Mouse (Mus musculus) gastrocnemius, postnatal 10 days (tissue): ENCODE results near the gene Bahcc1. TPM values are rescaled to one million over a fixed set of nuclear protein-coding genes. Genes with fewer than 3 reads are reported as not detected.

ENCODE experiments used
- DNase-seq: peaks from one replicate; pipeline ENCODE4 v3.0.0; 2021; ENCODE audit warnings: mixed read lengths
- total RNA-seq, 2 experiments: library from RNA; stranded (reverse); gene quantifications; 2 replicates each; pipeline ENCODE4 v1.2.3; 2021

The Bahcc1 gene
- total RNA-seq, 2 experiments from 2014 or later, result 6.4 to 10.5 TPM

DNA sequence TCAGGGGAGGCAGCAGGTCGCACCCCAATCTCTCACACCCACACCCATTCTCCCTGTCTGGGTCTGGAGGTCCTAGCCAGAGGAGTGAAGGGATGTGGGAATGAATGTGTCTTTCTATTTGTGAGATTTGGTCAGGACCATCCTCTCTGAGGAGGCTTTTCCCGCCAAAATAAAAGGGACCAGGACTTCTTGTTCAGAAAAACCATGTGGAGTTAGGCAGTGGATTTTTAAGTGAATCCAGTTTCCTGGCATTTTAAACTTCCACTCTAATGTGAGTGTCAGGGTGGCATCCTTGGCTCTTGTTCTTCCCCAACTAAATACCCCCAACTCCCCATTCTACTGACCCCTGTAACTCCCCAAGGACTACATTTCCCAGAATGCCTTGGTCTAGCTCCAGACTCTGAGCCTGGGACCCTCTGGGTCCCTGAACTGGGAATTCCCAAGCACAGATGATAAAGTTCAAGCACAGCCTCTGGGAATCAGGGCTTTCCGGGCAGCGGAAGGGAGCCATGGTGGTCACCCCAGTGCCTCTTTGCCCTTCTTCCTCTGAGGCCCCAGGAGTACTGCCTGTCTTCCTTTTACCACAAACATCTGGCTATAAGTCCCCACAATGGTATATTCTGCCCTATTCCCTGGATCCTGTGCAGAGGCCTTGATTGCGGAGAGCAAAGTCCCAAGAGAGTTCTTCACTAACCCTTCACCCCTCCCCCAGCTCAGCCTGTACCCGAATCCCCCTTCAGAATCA lies 9.4 kb downstream of the Bahcc1 start:
- DNase-seq, result no peak

DNA sequence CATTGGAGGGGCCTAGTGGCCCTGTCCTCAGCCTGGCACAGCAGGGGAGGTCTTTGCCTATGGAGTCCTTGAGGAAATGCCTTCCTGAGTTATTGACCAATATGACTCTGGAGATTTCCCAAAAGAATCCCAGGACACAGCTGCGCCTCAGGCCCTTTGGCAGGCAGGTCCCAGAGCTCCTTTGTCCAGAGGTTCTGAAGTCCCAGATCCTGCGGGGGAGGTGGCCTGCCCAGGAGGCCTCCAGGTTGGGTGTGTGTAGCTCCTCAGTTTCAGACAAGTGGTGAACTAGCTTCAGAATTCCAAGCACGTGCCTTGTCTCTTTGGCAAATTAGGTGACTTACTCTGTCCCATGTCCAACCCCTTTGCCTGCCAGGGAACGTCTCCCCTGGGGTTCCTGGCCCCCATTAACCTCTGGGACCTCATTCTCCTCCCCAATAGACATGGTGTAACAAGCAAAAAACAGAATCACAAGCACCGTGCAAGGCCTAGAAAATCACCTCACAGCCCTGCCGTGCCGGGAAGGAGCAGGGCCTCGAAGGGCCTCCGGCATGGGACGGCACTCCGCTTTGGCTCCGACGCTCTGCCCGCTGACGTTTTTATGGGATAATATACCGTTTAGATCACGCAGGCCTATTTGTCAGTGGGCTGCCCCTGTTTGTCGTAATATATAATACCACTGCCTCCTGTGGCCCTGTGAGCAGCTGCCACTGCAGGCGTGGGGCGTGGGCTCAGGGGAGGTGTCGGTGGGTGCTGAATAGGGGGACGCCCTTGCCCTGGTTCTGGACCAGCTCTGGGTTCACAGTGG lies 10.2 kb downstream of the Bahcc1 start:
- no peak for DNase-seq

DNA sequence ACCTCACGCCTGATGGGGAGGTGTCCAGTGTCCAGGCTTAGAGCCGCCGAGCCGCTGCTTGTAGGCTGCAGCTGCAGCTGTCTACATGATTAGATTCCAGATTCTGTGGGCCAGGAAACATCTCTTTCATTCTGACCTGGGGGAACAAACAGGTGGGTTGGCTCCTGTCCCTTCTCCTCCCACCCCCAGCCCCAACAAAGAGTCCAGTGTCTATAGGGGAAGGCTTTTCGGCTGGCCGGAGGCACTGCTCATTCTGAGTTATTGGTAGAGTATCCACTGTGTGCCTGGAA lies 10.7 kb downstream of the Bahcc1 start:
- no peak for DNase-seq

DNA sequence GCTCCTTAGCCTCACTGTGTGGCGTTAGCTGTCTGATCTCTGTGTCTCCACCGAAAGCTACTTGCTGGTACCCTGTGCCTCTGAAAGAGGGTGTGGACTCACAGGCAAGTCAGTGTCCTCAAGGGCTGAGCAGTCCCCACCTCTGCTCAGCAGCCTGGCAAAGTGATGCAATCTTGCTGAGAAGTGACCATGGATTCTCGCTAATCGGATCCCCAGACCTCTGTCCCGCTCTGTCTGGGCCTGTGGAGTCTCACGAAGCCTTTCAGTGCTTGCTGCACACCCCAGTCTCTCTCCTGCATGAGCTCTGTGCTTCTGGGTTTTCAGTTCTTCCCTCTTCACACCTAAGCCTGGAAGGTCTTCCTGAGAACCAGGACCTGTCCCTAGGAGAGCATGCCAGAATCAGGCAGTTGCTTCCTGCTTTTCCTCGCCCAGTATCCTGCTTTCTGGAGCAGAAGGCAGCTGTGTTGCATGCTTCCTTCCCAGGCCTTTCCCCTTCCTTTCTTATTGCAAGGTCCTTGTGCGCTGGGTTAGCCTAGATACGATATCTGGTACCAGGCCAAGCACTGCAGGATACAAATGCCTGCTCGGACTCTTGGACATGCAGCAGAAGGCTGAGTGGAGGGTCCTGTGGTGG lies 15.5 kb downstream of the Bahcc1 start:
- DNase-seq, result no peak

DNA sequence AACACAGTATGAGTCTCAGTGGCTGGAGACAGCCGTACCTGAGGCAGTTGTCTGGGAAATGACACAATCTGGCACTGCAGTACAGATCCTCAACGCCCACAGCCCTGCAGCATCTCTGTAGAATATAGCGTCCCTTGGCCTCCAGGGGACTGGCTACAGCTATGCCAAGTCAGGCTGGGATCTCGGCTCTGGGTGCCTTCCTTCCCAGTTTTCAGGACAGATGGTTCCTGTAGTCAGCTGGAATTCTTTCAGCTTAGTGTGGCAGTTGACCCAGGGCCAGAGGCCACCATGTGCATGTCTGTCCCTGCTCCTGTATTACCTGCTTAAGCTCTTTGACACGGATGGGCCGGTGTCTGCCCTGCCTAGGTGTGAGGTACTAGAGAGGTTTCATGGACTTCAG lies 16.2 kb downstream of the Bahcc1 start:
- DNase-seq, result no peak

DNA sequence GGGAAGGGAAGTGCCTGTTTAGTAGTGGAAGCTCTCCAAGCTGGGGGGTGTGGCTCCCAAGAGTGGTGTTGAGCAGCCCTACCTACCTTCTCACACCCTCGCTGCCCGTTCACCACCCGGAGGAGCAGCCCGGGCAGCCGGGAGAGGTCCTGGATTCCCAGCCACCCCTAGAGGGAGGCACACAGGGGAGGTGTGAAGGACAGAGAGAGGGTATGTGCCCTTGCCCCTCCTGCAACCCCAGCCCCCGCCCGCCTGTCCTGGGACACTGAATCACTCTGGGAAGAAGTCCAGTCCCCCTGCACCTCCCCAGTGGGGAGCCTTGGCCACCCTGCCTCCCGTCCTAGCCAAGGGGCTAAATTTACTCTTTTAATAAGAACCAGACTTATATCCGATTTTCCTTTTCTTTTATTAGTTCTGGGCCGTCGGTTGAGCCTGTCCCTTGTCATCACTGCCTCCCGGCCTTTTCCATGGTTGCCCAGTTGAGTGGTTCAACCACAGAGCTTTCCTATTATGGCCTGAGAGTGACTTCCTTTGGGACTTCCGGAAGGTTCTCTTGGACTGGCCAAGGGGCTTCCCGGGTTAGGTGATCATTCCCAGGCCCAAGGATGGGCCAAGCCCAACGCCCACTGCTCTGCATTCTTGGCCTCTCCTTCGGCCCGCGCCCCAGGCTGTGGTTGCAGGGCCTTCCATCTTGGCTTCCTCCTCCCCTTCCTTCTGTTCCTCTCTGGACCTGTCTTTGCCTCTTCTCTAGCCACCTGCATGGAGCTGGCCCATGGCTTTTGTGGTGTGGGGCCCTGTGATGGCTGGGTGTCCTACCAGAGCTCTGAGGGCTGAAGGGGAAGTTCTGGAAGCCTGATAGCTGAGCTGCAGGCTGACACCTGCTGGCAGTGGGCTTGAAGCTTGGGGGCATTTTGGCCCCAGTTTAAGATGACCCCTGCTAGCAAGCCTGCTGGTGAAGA lies 18.5 kb downstream of the Bahcc1 start:
- no peak for DNase-seq

DNA sequence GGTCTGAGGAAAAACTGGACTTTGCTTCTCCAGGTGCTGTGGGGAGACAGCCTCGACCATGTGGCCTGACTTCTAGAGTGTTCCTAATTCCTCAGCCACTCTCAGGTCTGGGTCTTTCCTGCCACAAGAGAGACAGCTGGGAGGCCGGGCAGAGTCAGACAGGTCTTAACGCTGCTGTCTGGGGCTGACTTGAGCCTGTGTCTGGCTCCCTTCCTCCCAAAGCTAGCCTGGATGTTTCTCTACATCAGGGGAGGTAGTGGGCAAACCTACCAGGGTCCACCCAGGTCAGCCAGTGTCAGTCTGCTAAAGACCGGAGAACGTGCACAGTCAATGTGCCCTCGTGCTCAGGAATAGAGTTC lies 19.2 kb downstream of the Bahcc1 start:
- DNase-seq, result no peak

DNA sequence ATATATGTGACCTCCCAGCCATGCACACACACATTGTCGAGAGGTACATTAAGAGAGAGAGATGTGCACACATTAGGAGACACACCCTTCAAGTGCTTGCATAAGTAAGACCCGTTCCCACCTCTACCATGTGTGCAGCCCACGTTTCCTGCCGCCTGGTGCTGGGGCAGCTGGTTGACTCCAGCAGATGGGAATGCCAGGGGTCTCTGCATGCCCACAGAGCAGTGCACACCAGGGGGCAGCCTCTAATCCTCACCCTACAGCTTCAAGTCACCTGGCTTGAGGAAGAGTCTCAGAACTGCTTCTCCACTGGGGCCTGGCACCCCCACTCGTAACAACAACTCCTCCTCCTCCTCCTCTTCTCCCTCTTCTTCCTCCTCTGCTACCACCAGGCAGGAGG lies 19.7 kb downstream of the Bahcc1 start:
- no peak for DNase-seq

DNA sequence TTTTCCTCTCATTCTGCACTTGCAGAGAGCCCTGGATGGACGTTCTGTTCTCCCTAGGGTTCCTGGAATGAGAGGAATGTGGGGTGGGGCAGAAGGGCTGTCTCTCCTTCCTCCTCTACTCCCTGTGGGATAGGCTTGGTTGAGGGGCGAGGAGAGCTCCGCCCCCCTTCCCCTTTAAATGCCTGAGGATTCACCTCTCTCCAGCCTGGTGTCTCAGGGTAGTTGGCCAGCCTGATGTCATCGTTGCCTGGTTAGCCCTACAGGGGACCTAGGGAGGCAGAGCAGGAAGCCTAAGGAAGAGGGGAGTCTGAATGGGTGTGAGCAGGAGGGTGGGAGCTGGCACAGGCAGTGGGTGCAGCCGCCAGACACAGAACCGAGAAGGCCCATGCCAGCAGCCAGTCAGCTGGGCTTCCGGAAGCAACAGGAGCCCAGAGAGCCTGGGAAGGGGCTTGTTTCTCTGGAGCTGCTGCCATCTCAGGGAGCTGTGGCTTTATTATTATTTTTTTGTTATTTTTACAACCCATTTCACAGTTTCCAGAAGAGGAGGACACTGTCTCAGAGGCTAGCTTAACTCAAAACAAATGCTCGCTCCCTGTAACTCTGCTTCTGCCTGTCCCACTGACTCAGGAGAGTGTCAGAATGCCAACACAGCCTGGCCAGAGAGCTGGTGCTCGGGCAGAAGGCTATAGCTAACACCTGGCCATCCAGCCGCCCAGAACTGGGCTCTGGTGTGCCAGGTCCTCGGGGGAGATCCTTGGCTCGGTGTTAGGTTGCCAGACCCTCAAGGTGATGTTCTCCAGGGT lies 20.3 kb downstream of the Bahcc1 start:
- DNase-seq, result no peak

DNA sequence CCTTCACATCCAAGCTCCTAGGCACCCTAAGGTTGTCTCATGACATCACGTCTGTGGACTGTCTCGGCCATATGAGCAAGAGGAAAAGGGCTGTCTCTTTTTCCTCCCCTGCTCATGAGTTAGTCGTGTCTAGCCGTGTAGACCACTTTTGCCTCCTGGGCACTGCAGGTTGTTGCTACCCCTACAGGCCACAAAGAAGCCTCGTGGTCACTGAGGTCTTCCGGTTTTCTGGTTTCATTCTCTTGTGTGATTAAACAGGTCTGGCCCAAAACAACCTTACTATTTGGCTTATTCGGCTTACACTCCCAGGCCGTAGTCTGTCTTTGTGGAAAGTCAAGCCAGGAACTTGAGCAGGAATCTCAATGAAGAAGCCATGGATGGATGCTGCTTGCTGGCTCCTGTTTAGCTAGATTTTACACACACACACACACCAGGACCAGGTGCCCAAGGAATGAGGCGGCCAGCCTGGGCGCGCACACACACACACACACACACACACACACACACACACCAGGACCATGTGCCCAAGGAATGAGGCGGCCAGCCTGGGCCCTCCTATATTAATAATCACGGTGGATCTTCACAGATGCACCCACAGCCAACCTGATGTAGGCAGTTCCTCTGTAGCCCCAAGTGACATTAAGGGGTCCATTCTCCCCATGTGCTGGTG lies 21.0 kb downstream of the Bahcc1 start:
- no peak for DNase-seq

DNA sequence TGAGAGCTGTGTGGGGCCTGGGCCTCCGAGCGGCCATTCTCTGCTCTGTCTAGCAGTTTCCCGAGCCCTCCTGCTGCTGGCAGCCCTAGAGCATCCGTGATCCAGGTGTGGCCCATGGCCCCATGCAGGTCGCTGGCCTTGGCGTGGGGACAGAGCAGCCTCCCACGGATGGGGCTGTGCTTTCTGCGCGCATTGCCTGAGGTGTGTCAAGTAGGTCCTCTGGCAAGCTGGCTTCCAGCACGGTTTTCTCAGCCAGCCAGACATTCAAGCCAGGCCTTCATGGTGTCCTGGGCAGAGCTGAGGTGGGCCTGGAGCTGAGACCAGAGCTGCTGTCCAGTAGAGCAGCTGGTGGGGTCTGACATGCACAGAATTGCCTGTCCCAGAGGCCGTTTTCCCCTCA lies 21.7 kb downstream of the Bahcc1 start:
- DNase-seq, result no peak

DNA sequence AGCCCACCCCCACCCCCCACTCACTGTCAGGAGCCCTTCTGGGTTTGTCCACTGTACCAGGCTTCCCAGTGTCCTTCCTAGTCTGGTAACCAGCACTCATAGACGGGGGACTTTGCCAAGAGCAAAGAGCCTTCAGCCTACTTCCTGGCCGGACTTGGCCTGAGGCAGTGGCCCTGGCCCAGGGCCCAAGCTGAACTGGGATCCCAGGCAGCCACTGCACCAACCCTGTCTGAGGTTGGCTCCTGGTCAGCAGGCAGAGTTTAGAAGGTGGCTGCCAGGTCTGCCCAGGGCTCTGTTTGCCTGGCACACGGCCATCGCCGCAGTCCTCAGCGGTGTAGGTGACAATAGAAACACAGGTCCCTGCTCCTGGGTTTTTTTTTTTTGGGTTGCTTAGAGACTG lies 22.3 kb downstream of the Bahcc1 start:
- DNase-seq, result peak; percentile 90

DNA sequence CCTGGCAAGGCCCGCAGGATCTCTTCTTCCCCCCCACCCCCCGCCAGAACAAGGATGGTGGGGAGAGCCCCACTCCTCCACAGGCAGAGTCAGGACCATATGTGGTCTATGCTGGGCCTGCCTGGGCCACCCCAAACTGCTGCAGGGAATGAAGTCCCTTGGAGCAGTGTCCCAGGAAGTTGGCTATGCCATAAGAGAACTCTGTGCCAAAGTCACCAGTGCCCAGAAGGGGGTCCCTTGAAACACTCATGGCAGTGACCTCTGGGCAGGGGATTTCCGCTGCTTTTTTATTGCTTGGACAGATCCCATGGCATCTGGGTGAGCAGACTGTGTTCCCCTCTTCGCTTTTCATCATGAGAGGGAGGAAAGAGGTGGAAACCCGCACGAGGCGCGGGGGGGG lies 22.8 kb downstream of the Bahcc1 start:
- DNase-seq, result no peak

DNA sequence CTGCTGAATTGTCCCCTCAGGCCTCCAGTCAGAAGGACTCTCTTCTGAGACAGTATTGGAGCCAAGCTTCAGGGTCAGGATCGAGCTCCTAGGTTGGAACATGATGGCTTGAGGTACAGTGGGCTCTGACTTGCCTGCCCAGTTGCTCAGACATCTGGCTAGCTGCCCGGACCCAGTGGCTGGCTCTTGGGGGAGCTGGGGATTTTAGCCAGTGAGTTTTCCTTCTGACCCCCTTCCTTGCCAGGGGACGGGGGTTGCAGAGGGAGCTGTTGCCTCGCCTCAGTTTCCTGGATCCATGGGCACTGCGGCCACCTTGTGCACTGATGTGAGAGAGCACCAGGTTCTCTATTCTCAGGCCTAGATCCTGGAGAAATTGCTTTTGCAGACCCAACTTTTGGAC lies 23.4 kb downstream of the Bahcc1 start:
- no peak for DNase-seq

DNA sequence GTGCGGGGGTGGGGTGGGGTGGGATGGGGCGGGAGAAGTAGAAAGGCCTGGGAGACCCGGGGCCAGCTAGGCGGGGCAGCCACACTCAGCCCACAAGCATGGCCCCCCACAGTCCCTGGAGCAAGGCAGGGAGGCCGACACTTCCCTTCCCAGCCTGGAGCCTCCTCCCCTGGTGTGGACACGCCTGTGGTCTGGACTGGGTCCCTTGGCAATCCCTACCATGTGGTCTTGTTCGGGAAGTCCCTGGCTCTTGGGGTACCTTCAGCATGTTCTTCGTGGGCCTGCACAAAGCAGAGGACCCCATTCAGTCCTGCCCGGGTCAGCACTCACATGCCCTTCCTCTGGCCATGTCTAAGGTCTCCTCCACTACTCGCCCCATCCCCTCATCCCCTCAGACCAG lies 23.8 kb downstream of the Bahcc1 start:
- no peak for DNase-seq

DNA sequence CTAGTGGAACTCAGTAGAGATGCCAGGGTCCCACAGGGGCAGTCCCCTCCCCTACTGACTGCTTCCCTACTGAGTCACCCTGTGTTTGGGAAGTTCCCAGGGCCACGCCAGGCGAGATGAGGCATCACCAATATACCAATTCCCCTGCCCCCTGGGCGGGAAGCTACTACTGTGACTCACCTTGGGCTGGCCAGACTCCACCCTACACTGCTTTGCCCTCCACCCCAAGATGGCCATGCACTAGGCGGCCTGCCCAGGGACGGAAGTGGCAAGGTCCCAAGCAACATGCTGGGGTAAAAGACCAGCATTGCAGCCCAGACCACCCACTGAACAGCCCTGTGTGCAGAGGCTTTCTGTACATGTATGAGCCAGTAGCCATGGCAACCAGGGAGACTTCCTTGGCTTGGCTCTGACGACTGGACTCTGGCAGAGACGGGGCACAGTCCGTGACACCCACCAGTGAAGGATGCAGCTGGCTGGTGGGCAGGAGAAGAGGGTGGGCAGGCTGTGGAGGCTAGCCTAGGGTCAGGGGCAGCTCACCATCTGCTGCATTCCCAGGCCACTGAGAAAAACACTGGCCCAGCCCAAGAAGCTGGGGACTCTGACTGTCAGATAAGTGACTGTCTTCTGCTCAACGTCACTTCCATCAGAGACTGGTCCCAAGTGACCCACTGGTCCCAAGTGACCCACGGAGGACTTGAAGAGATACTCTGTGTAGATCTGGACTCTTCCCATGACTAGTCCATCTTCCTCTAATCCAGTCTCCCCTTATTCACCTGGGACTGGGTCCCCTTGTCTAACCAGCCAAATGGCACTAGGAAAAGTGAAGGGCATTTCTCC lies 24.5 kb downstream of the Bahcc1 start:
- no peak for DNase-seq

DNA sequence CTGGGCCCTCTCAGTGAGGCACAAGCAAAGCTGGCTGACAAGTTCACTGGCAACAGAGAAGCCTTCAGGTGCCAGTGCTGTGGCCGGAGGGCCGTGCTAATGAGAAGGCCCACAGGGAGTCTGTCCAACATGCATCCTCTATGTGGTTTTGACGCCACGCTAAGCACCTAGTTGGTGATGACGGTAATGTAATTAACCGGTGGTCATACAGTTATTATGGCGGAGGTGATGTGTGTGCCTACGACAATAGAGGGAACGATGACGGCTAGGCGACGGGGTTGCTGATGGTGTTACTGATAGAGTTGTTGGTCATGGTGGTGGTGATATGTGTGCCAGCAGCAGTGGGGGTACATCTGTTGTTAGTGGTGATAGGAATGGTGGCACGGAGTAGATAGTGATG lies 25.2 kb downstream of the Bahcc1 start:
- DNase-seq, result no peak

DNA sequence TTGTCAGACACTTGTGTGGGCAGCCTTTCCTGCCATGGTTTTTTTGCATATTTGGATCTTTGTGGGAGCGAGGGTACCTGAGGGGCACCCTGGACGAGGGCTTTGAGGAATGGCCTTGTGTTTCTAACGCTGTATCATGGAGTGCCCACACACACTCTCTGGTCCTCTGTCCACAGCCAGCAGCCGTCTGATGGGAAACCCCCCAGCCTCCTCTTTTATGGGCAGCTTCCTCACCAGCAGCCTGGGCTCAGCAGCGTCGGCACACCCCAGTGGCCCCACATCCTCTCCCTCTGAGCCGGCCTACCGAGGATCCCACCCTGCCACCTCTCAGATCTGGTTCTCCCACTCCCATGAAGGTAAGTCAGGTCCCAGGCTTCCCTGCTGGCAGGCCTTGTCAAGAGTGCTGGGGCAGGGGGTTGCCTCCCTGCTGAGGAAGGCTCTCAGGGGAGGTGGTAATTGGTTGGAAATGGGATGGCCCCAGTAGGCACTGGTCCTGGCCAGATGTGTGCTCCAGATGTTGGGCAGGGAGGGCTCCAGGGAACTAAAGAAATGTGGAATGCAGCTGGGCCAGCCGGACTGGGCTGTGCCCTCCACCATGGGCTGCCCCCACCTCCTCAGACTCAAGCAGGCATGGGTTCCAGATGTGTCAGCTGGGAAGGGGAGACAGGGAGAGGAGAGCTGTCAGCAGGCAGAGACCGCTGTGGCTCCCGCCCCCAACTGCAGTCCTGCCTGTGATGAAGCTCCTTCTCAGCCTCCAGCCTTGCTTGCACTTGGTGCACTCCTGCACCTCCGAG lies 26.3 kb downstream of the Bahcc1 start:
- DNase-seq, result no peak
